Mouse (Mus musculus): ENCODE measurements around the gene Tnfsf13. TPM values are rescaled to one million over a fixed set of nuclear protein-coding genes. Genes with fewer than 3 reads are reported as not detected.

Tnfsf13 gene
- polyA plus RNA-seq, 1 experiment from 2014 or later, result 0.24 TPM

DNA sequence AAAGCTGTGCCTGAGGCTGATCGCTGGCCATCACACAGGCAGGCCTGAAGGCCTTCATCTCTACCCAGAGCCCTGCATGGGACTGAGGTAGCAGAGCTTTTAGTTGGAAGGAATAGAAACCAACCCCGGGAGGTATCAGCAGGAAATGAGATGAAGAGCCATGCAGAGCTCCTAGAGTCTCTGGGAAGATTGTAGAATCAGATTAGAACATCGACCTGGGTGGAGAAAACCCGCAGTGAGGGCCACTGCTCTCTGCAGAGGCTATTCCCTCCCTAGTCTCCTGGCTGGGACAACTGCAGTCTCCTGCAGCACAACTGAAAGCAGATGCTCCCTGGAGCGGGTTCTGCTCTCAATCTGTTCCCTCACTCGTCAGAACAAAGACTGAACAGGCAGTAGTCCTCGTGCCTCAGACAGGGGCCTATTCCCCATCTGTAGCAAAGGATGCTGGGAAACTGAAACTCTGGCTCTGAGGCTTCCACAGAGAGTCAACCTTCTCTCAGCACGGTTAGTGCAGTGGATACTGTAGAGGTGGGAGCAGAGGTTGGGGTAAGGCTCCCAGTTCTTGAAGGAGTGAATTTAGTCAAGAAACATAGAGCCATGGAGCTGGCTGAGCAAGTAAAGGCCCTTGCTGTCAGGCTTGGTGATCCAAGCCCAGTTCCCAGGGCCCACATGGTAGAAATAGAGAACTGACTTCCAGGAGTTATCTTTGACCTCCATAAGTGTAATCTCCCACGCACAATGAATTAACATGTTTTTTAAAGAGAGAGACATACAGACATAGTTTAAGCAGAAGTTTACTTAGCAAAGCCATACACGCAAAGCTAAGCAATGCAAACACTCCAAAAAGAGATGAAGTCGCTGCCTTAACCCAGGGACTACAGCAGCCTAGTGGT is 24.2 kb upstream of the Tnfsf13 start:
- no peak overlapping the region; the same call in 1 of the 2 replicates for H3K9ac ChIP-seq (ENCODE audit: low read length)
- no peak overlapping the region for H3K27ac ChIP-seq (replicated peaks in 1 of 2; ENCODE audit: control insufficient read depth in 1 of 2, insufficient read depth in 1 of 2, low read depth in 2 of 2, low read length in 2 of 2)
- 41% methylated on average over 11 of the region's 11 CpGs for WGBS
- no peaks in the 10 kb centered on the region for H3K36me3 ChIP-seq (ENCODE audit: control insufficient read depth, insufficient read depth, low read length)
- no peak overlapping the region for H3K4me3 ChIP-seq (ENCODE audit: control insufficient read depth in 1 of 2, insufficient read depth in 1 of 2, low read depth in 1 of 2, low read length in 2 of 2)
- no peak for ATAC-seq (ENCODE audit: insufficient number of reproducible peaks, insufficient read depth, low FRiP score, low read depth)
- peaks cover 0 to under 1% of the 10 kb centered on the region in 2 experiments; a peak in 1 of 4 replicates for H3K4me1 ChIP-seq (ENCODE audit: control insufficient read depth in 2 of 2, insufficient read depth in 2 of 2, low read length in 2 of 2)
- no peaks in the 10 kb centered on the region for H3K27me3 ChIP-seq (ENCODE audit: control insufficient read depth, insufficient read depth, low read length)
- no peak overlapping the region for H3K4me2 ChIP-seq (ENCODE audit: low read length)
- no peaks in the 10 kb centered on the region for H3K9me3 ChIP-seq (ENCODE audit: control insufficient read depth, low read length)

- 81% methylated on average over 3 of the region's 3 CpGs for WGBS
- Histone ChIP-seq H3K27me3 (ENCODE audit: control insufficient read depth, insufficient read depth, low read length) (no peaks in the 10 kb centered on the region), H3K36me3 (ENCODE audit: control insufficient read depth, insufficient read depth, low read length) (no peaks in the 10 kb centered on the region), H3K27ac (replicated peaks in 1 of 2; ENCODE audit: control insufficient read depth in 1 of 2, insufficient read depth in 1 of 2, low read depth in 2 of 2, low read length in 2 of 2) (no peak overlapping the region), H3K4me2 (ENCODE audit: low read length) (no peak overlapping the region), H3K4me3 (ENCODE audit: control insufficient read depth in 1 of 2, insufficient read depth in 1 of 2, low read depth in 1 of 2, low read length in 2 of 2) (no peak overlapping the region), H3K4me1 (ENCODE audit: control insufficient read depth in 2 of 2, insufficient read depth in 2 of 2, low read length in 2 of 2) (no peaks in the 10 kb centered on the region; a peak in 1 of 4 replicates), H3K9ac (ENCODE audit: low read length) (no peak overlapping the region), H3K9me3 (ENCODE audit: control insufficient read depth, low read length) (no peaks in the 10 kb centered on the region)
- ATAC-seq (ENCODE audit: insufficient number of reproducible peaks, insufficient read depth, low FRiP score, low read depth), result no peak
These were observed 23.2 kb upstream of the Tnfsf13 start for GRCm38 (mm10) chr11:69708614-69709265.

DNA sequence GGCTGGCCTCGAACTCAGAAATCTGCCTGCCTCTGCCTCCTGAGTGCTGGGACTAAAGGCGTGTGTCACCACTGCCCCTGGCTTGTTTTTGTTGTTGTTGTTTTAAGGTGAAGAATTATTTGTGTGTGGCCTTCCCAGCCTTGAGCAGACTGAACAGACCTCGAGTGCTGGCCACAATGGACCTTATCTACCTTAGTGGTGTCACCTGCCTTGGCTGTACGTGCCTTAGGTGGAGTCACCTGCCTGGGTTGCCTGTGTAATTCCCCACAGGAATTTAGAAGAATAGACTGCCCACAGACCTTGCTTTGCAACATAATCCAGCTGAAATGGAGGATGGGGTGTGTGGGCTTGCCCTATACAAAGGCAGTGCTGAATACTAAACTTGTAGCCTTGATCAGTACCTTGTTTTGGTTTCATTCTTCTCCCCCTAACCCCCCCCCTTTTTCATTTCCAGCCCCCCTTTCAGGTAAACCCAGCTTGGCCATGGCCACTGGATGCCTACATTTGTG is 22.3 kb upstream of the Tnfsf13 start:
- H3K4me3 ChIP-seq (ENCODE audit: control insufficient read depth in 1 of 2, insufficient read depth in 1 of 2, low read depth in 1 of 2, low read length in 2 of 2), result no peak overlapping the region
- no peaks in the 10 kb centered on the region for H3K9me3 ChIP-seq (ENCODE audit: control insufficient read depth, low read length)
- H3K4me1 ChIP-seq (ENCODE audit: control insufficient read depth in 2 of 2, insufficient read depth in 2 of 2, low read length in 2 of 2), result no peaks in the 10 kb centered on the region; a peak in 1 of 4 replicates
- H3K9ac ChIP-seq (ENCODE audit: low read length), result no peak overlapping the region
- no peaks in the 10 kb centered on the region for H3K27me3 ChIP-seq (ENCODE audit: control insufficient read depth, insufficient read depth, low read length)
- H3K4me2 ChIP-seq (ENCODE audit: low read length), result no peak overlapping the region
- 81% methylated on average over 4 of the region's 4 CpGs for WGBS
- no peak overlapping the region for H3K27ac ChIP-seq (replicated peaks in 1 of 2; ENCODE audit: control insufficient read depth in 1 of 2, insufficient read depth in 1 of 2, low read depth in 2 of 2, low read length in 2 of 2)
- no peak for ATAC-seq (ENCODE audit: insufficient number of reproducible peaks, insufficient read depth, low FRiP score, low read depth)
- H3K36me3 ChIP-seq (ENCODE audit: control insufficient read depth, insufficient read depth, low read length), result no peaks in the 10 kb centered on the region

DNA sequence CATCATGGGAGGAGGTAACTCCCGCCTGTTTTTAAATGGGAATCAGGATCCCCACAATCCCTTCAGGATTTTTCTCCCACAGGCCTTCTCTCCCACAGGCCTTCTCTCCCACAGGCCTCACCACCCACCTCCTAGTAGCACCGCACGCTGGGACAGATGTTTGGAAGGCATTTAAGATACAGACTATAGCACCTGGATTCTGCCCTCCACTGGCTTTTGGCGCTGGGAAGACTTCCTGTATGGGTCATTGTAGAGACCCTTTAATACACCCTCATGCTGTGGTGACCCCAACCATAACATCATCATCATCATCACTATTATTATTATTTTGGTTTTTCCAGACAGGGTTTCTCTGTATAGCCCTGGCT is 21.9 kb upstream of the Tnfsf13 start:
- ATAC-seq (ENCODE audit: insufficient number of reproducible peaks, insufficient read depth, low FRiP score, low read depth), result no peak
- H3K4me3 ChIP-seq (ENCODE audit: control insufficient read depth in 1 of 2, insufficient read depth in 1 of 2, low read depth in 1 of 2, low read length in 2 of 2), result no peak overlapping the region
- H3K27me3 ChIP-seq (ENCODE audit: control insufficient read depth, insufficient read depth, low read length), result no peaks in the 10 kb centered on the region
- no peak overlapping the region for H3K4me2 ChIP-seq (ENCODE audit: low read length)
- H3K9ac ChIP-seq (ENCODE audit: low read length), result no peak overlapping the region
- no peak overlapping the region for H3K27ac ChIP-seq (replicated peaks in 1 of 2; ENCODE audit: control insufficient read depth in 1 of 2, insufficient read depth in 1 of 2, low read depth in 2 of 2, low read length in 2 of 2)
- H3K36me3 ChIP-seq (ENCODE audit: control insufficient read depth, insufficient read depth, low read length), result no peaks in the 10 kb centered on the region
- no peaks in the 10 kb centered on the region; a peak in 1 of 4 replicates for H3K4me1 ChIP-seq (ENCODE audit: control insufficient read depth in 2 of 2, insufficient read depth in 2 of 2, low read length in 2 of 2)
- no peaks in the 10 kb centered on the region for H3K9me3 ChIP-seq (ENCODE audit: control insufficient read depth, low read length)
- 85% methylated on average over 4 of the region's 4 CpGs for WGBS

DNA sequence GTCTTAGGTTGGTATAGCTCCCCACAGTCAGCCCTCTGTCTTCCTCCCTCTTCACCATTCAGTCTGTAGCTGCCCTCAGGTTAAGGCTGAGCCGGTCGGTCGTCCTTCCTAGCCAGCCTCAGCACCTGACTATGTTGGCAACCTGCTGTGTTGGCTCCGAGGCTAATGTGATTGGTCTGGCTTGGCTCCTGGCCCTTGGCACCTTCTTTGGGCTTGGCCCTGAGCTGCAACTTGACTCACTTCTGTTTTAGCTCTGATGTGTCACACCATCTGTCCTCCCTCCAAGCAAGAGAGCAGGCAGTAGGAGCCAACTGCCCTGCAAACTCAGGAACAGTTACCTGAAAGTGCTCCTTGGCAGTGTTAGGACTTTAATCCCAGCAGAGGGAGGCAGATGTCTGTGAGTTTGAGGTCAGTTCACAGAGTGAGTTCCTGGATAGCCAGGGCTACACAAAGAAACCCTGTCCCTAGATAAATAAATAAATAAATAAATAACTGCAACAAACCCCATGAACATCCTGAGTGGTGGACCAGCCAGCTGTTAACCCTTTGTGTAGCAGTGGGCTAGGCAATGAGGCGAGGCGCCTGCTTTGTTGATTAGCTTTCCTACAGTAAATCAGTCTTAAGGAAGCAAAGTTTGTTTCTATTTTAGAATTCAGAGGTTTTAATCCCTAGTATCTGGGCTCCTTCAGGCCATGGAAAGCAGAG is 21.3 kb upstream of the Tnfsf13 start:
- no peaks in the 10 kb centered on the region for H3K9me3 ChIP-seq (ENCODE audit: control insufficient read depth, low read length)
- no peaks in the 10 kb centered on the region for H3K27me3 ChIP-seq (ENCODE audit: control insufficient read depth, insufficient read depth, low read length)
- H3K4me2 ChIP-seq (ENCODE audit: low read length), result no peak overlapping the region
- no peak overlapping the region for H3K27ac ChIP-seq (replicated peaks in 1 of 2; ENCODE audit: control insufficient read depth in 1 of 2, insufficient read depth in 1 of 2, low read depth in 2 of 2, low read length in 2 of 2)
- H3K9ac ChIP-seq (ENCODE audit: low read length), result no peak overlapping the region
- no peak overlapping the region for H3K4me3 ChIP-seq (ENCODE audit: control insufficient read depth in 1 of 2, insufficient read depth in 1 of 2, low read depth in 1 of 2, low read length in 2 of 2)
- no peaks in the 10 kb centered on the region; a peak in 1 of 4 replicates for H3K4me1 ChIP-seq (ENCODE audit: control insufficient read depth in 2 of 2, insufficient read depth in 2 of 2, low read length in 2 of 2)
- ATAC-seq (ENCODE audit: insufficient number of reproducible peaks, insufficient read depth, low FRiP score, low read depth), result no peak
- 37% methylated on average over 6 of the region's 6 CpGs for WGBS
- no peaks in the 10 kb centered on the region for H3K36me3 ChIP-seq (ENCODE audit: control insufficient read depth, insufficient read depth, low read length)

DNA sequence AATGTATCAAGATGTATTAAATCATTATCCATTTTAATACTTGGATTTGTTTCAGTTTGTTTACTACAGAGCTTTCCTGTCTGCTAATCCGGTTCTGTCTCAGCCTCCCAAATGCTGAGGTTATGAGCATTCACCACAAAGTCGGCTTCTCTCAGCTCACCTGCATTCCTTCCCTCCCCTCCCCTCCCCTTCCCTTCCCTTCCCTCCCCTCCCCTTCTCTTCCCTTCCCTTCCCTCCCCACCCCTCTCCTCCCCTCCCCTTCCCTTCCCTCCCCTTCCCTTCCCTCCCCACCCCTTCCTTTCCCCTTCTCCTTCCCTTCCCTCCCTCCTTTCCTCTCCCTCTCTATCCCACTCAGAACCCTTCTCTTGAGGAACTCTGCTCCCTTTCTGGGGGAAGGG is 19.0 kb upstream of the Tnfsf13 start:
- peaks cover 3 to 9% of the 10 kb centered on the region in 2 experiments for H3K4me1 ChIP-seq (ENCODE audit: control insufficient read depth in 2 of 2, insufficient read depth in 2 of 2, low read length in 2 of 2)
- H3K27ac ChIP-seq (replicated peaks in 1 of 2; ENCODE audit: control insufficient read depth in 1 of 2, insufficient read depth in 1 of 2, low read depth in 2 of 2, low read length in 2 of 2), result no peak overlapping the region
- ATAC-seq (ENCODE audit: insufficient number of reproducible peaks, insufficient read depth, low FRiP score, low read depth), result no peak
- 34% methylated on average over 2 of the region's 2 CpGs for WGBS
- no peak overlapping the region for H3K9ac ChIP-seq (ENCODE audit: low read length)
- H3K27me3 ChIP-seq (ENCODE audit: control insufficient read depth, insufficient read depth, low read length), result no peaks in the 10 kb centered on the region
- no peaks in the 10 kb centered on the region for H3K36me3 ChIP-seq (ENCODE audit: control insufficient read depth, insufficient read depth, low read length)
- no peak overlapping the region for H3K4me3 ChIP-seq (ENCODE audit: control insufficient read depth in 1 of 2, insufficient read depth in 1 of 2, low read depth in 1 of 2, low read length in 2 of 2)
- H3K9me3 ChIP-seq (ENCODE audit: control insufficient read depth, low read length), result no peaks in the 10 kb centered on the region
- H3K4me2 ChIP-seq (ENCODE audit: low read length), result no peak overlapping the region

GRCm38 (mm10) chr11:69703814-69704612 is 18.4 kb upstream of the Tnfsf13 start:
- WGBS, result 63% methylated on average over 8 of the region's 8 CpGs
- Histone ChIP-seq H3K36me3 (ENCODE audit: control insufficient read depth, insufficient read depth, low read length) (no peaks in the 10 kb centered on the region), H3K4me3 (ENCODE audit: control insufficient read depth in 1 of 2, insufficient read depth in 1 of 2, low read depth in 1 of 2, low read length in 2 of 2) (no peak overlapping the region), H3K4me1 (ENCODE audit: control insufficient read depth in 2 of 2, insufficient read depth in 2 of 2, low read length in 2 of 2) (peaks cover 5 to 12% of the 10 kb centered on the region in 2 experiments), H3K4me2 (ENCODE audit: low read length) (no peak overlapping the region), H3K9me3 (ENCODE audit: control insufficient read depth, low read length) (no peaks in the 10 kb centered on the region), H3K27ac (replicated peaks in 1 of 2; ENCODE audit: control insufficient read depth in 1 of 2, insufficient read depth in 1 of 2, low read depth in 2 of 2, low read length in 2 of 2) (no peak overlapping the region), H3K9ac (ENCODE audit: low read length) (no peak overlapping the region), H3K27me3 (ENCODE audit: control insufficient read depth, insufficient read depth, low read length) (no peaks in the 10 kb centered on the region)
- ATAC-seq (ENCODE audit: insufficient number of reproducible peaks, insufficient read depth, low FRiP score, low read depth), result no peak

Data from heart, embryonic 14.5 days (tissue).